Mouse (Mus musculus) forebrain, embryonic 13.5 days (tissue): ENCODE data around the gene Atp13a1. TPM values are rescaled to one million over a fixed set of nuclear protein-coding genes. Genes with fewer than 3 reads are reported as not detected.

Experiments used
- ATAC-seq: fragments of 200-750 bp; cut with Nextera tagmentation; 2 replicates; pipeline ENCODE4 v1.8.0; 2017
- H3K27ac ChIP-seq: fragments of 300-500 bp; sonication (generic); 2 replicates; pipeline ENCODE4 v1.5.1; 2015; ENCODE audit warnings: inconsistent platforms, mild to moderate bottlenecking, moderate library complexity
- H3K27me3 ChIP-seq: fragments of 300-500 bp; sonication (generic); 2 replicates; pipeline ENCODE4 v1.6.1; 2015; ENCODE audit warnings: mild to moderate bottlenecking, inconsistent platforms
- H3K36me3 ChIP-seq: fragments of 300-500 bp; sonication (generic); 2 replicates; pipeline ENCODE4 v1.6.1; 2015; ENCODE audit warnings: mild to moderate bottlenecking, inconsistent platforms; ENCODE audit not compliant: poor library complexity, severe bottlenecking
- H3K4me1 ChIP-seq: fragments of 300-500 bp; sonication (generic); 2 replicates; pipeline ENCODE4 v1.6.1; 2015; ENCODE audit warnings: inconsistent platforms
- H3K4me2 ChIP-seq: fragments of 300-500 bp; sonication (generic); 2 replicates; pipeline ENCODE4 v1.6.1; 2015; ENCODE audit warnings: inconsistent platforms, mild to moderate bottlenecking, moderate library complexity
- H3K4me3 ChIP-seq: fragments of 300-500 bp; sonication (generic); 2 replicates; pipeline ENCODE4 v1.5.1; 2015; ENCODE audit warnings: mild to moderate bottlenecking, inconsistent platforms
- H3K9ac ChIP-seq: fragments of 300-500 bp; sonication (generic); 2 replicates; pipeline ENCODE4 v1.6.1; 2015; ENCODE audit warnings: mild to moderate bottlenecking, inconsistent platforms
- H3K9me3 ChIP-seq: fragments of 300-500 bp; sonication (generic); replicated peaks from 2 replicates; pipeline ENCODE4 v1.6.1; 2016; ENCODE audit warnings: inconsistent platforms
- WGBS: fragments of 180-500 bp; shearing (Covaris S2); methylation state at CpG from one replicate; pipeline ENCODE4 v1.1.7; 2015; 5-methylcytosine and 5-hydroxymethylcytosine counted together
- polyA plus RNA-seq: library from polyadenylated mRNA; unstranded; fragments of >200 nt; fragmentation: Nextera tagmentation; extraction: Ambion mirVana; gene quantifications from 2 replicates; pipeline ENCODE4 v1.2.1, GENCODE M21; 2015

Gene Atp13a1
- 41.7 and 45.5 TPM in 2 replicates for polyA plus RNA-seq

DNA sequence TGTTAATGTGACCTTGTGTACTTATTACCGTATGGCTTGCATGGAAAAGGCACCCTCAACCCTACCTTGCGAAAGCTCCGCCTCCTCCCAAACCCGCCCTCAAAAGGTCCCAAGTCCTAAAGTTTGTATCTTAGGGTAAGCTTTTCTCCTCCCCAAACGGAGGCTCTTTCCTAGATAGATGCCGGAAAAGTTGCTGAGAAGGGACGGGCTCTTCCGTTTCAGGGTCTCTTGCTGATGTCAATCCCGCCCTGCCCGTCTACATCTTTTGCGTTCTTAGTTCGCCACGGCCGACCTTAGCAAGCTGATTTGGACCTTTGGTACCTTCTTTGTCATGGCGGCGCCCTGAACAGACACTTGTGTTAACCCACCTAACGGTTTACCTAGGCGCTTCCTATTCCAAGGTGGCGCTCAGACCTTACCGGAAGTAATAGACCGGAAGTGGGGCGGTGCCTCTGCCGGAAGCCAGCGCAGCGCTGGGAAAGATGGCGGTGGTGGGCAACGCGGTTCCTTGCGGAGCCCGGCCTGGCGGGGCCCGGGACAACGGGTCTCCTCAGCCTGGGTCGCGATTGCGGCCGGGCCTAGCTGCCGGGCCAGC, at the start of gene Atp13a1, which contains the start of gene Zfp866:
Gene Atp13a1 (plus strand): TSS at position 391 of the 595 bp plus-strand sequence.
Gene Zfp866 (minus strand): TSS at position 406 of the 595 bp plus-strand sequence.
- peak within 1 kb of the TSS; percentile 100 for H3K4me3 ChIP-seq
- peak; percentile 96 for ATAC-seq
- peak within 1 kb of the TSS; percentile 89 for H3K4me2 ChIP-seq
- H3K27ac ChIP-seq: peak within 1 kb of the TSS; percentile 69
- no peaks in the 10 kb centered on the region for H3K27me3 ChIP-seq
- peak within 1 kb of the TSS; percentile 98 for H3K9ac ChIP-seq
- under 1% methylated on average over 38 of the region's 38 CpGs for WGBS
- peaks cover 29% of the 10 kb centered on the region for H3K36me3 ChIP-seq
- H3K4me1 ChIP-seq: peaks cover 29% of the 10 kb centered on the region
- no peaks in the 10 kb centered on the region for H3K9me3 ChIP-seq

DNA sequence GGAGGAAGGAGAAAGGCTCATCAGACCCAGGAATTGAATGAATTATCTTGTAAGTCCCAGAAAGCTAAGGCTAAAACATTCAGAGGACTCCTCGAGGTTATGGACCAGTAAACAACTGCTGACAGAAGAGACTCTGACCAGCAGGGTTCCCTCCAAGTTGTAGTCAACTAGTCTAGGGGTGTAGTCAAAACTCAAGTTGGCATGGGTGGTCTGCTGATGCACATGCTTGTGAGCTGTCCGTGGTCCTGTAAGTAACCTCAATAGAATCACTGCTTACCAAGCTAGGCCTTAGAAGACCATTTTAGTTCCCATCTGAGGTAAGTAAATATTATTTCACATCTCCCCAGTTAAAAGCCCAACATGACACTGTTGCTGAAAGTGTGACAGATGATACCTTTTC, 49.7 kb upstream of the Atp13a1 start:
- Histone ChIP-seq H3K4me2 (no peak overlapping the region), H3K27me3 (no peaks in the 10 kb centered on the region), H3K9me3 (no peaks in the 10 kb centered on the region), H3K4me1 (no peaks in the 10 kb centered on the region), H3K4me3 (no peak overlapping the region), H3K27ac (no peak overlapping the region), H3K9ac (no peak overlapping the region), H3K36me3 (peaks cover 23% of the 10 kb centered on the region)
- ATAC-seq: no peak
- 80% methylated on average over 2 of the region's 2 CpGs for WGBS

DNA sequence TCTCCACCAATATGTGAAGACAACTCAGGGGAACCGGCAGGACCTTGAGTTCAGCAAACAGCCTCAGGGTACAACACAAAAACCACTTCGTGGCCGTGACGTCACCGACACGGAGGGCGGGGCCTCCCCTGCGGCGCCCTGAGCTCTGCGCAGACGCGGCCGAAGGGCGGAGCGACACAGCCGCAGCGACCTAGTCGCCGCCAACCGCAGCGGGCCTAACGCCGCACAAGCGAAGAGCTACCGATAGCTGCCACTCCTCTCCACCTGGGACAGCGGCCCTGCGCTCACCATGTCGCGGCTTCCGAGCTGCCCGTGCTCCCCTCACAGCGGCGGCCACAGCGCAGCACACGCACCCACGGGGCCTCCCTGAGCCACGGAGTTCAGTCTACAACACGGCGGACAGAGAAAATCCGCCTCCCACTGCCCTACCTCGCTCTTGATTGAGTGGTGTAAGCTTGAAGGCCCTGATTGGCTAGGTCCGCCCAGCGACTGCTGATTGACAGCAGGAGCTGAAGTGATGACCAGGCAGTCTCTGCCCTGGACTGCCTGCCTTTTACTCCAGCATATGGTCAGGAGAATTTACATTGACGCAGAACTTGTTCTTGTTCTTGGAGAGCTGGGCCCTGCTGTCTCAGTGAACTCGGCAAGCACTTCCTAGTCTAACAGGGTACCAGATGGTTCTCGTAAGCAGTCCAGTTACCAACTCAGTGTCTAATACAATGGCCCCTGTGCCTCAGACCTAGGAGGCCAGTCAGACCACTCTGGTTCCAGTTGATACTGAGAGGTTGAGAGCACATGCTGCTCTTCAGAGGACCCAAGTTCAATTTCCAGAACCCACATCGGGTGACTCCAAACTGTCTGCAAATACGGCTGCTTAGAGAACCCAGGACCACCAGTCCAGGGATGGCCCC, 41.2 kb upstream of the Atp13a1 start, which contains the start of gene Zfp963:
Gene Zfp963 (minus strand): TSS at position 427 of the 911 bp plus-strand sequence.
- no peaks in the 10 kb centered on the region for H3K27me3 ChIP-seq
- peak within 1 kb of the TSS; percentile 99 for H3K27ac ChIP-seq
- H3K4me1 ChIP-seq: peaks cover 15% of the 10 kb centered on the region
- no peaks in the 10 kb centered on the region for H3K9me3 ChIP-seq
- peak within 1 kb of the TSS; percentile 59 for H3K4me2 ChIP-seq
- H3K36me3 ChIP-seq: peaks cover 10% of the 10 kb centered on the region
- WGBS: 3% methylated on average over 48 of the region's 48 CpGs
- peak within 1 kb of the TSS; percentile 88 for H3K9ac ChIP-seq
- peak; percentile 99 for ATAC-seq
- H3K4me3 ChIP-seq: peak within 1 kb of the TSS; percentile 75

DNA sequence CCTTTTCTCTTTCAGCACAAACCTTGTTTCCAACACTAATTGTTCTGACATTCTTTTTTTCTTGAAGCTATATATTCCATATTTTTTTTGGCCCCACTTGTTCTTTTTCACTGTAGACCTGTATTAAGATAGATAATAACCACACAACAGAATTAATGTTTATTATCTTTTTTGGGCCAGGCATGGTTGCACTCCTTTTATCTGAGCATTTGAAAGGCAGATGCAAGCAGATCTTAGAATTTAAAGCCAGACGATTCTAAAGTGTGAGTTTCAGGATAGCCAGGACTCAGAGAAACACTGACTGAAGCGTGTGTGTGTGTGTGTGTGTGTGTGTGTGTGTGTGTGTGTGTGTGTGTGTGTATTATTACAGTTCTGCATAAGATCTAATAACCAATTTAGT, 38.5 kb upstream of the Atp13a1 start:
- Histone ChIP-seq H3K9me3 (no peaks in the 10 kb centered on the region), H3K27me3 (no peaks in the 10 kb centered on the region), H3K4me2 (no peak overlapping the region), H3K36me3 (peaks cover 21% of the 10 kb centered on the region), H3K27ac (no peak overlapping the region), H3K9ac (no peak overlapping the region), H3K4me3 (no peak overlapping the region), H3K4me1 (peaks cover 15% of the 10 kb centered on the region)
- no peak for ATAC-seq
- 95% methylated on average over 2 of the region's 2 CpGs for WGBS

DNA sequence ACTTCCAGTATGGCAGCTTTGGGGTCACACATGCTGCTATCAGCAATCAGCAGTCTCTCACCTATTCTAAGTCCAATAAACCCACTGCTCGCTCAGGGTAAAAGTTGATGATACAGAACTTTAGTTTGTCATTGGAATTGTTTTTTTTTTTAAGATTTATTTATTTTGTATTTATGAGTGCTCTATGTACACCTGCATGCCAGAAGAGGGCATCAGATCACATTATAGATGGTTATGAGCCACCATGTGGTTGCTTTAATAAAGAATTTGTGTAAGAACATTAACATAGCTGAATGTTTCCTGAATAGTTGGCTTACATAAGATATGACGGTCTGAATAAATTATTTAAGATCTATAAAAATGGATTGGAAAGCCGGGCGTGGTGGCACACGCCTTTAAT, 32.6 kb upstream of the Atp13a1 start:
- Histone ChIP-seq H3K9me3 (no peaks in the 10 kb centered on the region), H3K4me1 (no peaks in the 10 kb centered on the region), H3K27me3 (no peaks in the 10 kb centered on the region), H3K4me3 (no peak overlapping the region), H3K9ac (no peak overlapping the region), H3K27ac (no peak overlapping the region), H3K4me2 (no peak overlapping the region), H3K36me3 (peaks cover 54% of the 10 kb centered on the region)
- ATAC-seq: no peak
- 98% methylated on average over 5 of the region's 5 CpGs for WGBS

DNA sequence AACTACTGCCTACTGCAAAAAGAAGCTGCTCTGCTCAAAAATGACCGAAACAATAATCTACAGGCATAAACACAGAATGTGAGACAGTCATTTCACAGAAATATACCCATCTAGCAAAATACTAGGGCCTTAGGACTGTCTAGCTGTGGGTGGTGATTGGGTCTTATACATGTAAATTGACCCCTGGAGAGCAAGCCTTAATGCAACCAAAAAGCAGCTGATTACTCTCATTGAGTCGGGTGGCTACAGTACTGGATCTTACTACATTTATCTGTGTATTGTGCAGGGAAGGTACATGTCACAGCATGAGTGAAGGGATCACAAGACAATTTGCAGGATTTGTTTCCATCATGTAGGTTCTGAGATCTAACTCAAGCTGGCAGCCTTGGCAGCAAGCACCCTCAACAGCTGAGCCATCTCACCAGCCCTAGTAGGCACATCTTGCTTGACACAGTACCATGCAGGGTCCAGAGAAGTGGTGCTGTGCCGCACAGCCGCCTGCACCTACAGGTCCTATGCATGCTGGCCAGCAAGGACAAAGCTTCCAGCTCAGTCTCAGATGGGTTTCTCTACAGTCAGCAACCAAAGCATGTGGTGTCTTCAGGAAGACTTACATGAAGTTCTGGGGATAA, 29.0 kb upstream of the Atp13a1 start:
- WGBS: 91% methylated on average over 4 of the region's 4 CpGs

DNA sequence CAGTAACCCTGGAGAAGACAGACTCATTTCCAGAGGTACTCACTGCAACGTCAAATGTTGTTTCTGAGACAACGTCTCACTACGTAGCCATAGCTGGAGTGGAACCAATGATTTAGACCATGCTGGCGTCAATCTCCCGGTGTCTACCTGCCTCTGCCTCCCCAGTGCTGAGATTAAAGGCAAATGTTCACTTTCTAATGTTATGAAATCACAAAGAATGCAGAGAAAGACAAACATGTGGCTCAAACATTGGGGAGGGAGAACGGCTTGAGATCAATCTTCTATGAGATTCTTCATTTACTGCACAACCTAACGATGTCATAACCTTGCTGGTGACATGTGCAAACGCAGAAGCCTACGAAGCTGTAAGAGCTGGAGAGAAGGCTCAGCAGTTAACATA, 19.7 kb upstream of the Atp13a1 start:
- no peak overlapping the region for H3K27ac ChIP-seq
- peaks cover 4% of the 10 kb centered on the region for H3K9me3 ChIP-seq
- H3K36me3 ChIP-seq: peaks cover 40% of the 10 kb centered on the region
- no peak overlapping the region for H3K9ac ChIP-seq
- no peak overlapping the region for H3K4me3 ChIP-seq
- no peaks in the 10 kb centered on the region for H3K27me3 ChIP-seq
- ATAC-seq: no peak
- 89% methylated on average over 9 of the region's 9 CpGs for WGBS
- H3K4me2 ChIP-seq: no peak overlapping the region
- H3K4me1 ChIP-seq: peaks cover 28% of the 10 kb centered on the region

More for the DNA sequence above, 29.0 kb upstream of the Atp13a1 start:
- Histone ChIP-seq H3K4me1 (no peaks in the 10 kb centered on the region), H3K4me2 (no peak overlapping the region), H3K36me3 (peaks cover 71% of the 10 kb centered on the region), H3K4me3 (no peak overlapping the region), H3K9ac (no peak overlapping the region), H3K27me3 (no peaks in the 10 kb centered on the region), H3K9me3 (peaks cover 8% of the 10 kb centered on the region), H3K27ac (no peak overlapping the region)
- no peak for ATAC-seq

DNA sequence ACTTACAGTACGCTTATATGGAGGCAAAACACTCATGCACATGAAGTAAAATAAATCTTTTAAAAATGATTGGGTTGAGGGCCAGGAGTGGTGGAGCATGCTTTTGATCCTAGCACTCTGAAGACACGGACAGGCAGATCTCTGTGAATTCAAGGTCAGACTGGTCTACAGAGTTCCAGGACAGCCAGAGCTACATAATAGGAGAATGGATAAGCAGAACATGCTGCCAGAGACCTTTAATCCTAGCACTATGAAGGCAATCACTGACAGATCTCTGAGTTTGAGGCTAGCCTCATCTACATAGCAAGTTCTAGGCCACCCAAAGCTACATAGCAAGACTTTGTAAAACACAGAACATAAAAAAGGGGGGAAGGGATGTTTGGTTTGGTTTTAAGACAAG, 18.9 kb upstream of the Atp13a1 start:
- no peak overlapping the region for H3K4me2 ChIP-seq
- WGBS: 93% methylated on average over 2 of the region's 2 CpGs
- peaks cover 31% of the 10 kb centered on the region for H3K36me3 ChIP-seq
- no peaks in the 10 kb centered on the region for H3K27me3 ChIP-seq
- H3K27ac ChIP-seq: no peak overlapping the region
- 0 out of 2 replicates have a peak, but pooled peaks cover 2% of the 10 kb centered on the region for H3K9me3 ChIP-seq
- ATAC-seq: no peak
- peak overlapping the region; percentile 0; the same call in 1 of the 2 replicates for H3K4me3 ChIP-seq
- no peak overlapping the region; the same call in 1 of the 2 replicates for H3K9ac ChIP-seq
- peaks cover 28% of the 10 kb centered on the region for H3K4me1 ChIP-seq

DNA sequence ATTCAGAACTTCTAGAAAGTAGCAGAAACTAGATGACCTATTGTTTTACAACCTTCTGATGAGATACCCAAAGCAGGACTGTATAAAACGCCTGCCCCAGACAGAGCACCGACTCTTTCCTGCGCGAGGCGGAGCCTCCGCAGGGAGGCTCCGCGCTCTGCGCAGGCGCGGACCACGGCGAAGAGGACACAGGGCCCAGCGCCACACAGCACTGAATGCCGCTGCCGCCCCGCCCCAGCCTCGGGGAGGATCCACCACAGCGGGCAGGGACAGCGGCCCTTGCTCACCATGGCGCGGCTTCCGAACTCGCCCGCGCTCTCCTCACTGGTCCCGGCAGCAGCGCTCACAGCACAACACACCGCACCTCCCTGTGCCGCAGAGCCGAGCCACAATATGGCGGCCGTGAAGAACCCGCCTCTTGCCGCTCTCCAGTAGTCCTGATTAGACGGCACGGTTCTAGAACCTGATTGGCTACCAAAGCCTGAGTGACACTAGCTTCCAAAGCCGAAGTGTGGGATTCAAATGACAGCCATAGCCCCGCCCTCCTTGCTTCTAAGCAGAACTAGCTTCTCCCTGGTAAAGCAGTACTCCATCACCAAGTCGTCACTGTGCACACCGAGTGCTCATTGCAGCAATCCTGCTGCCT, 16.3 kb upstream of the Atp13a1 start, which contains the start of gene Gm20422:
Gene Gm20422 (minus strand): TSS at position 384 of the 646 bp plus-strand sequence.
- Histone ChIP-seq H3K4me3 (peak within 1 kb of the TSS; percentile 71), H3K36me3 (peaks cover 6% of the 10 kb centered on the region; the same call in 1 of the 2 replicates), H3K9ac (peak within 1 kb of the TSS; percentile 91), H3K9me3 (no peaks in the 10 kb centered on the region), H3K27me3 (no peaks in the 10 kb centered on the region), H3K4me2 (peak within 1 kb of the TSS; percentile 70), H3K27ac (peak within 1 kb of the TSS; percentile 99), H3K4me1 (peaks cover 28% of the 10 kb centered on the region)
- WGBS: 0% methylated on average over 40 of the region's 41 CpGs
- peak; percentile 99 for ATAC-seq

DNA sequence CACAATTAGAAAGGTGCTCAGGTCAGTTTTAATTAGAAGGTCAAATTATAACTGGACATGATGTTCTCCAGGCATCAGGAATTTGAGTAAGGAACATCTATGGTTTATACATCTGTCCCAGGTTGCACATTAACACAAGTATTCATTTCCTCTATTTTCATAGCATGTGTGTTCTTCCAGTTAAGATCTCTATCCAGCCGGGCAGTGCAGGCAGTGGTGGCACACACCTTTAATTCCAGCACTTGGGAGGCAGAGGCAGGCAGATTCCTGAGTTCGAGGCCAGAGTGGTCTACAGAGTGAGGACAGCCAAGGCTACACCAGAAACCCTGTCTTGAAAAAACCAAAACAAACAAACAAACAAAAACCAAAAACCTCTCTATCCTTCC, 15.8 kb upstream of the Atp13a1 start:
- ATAC-seq: peak; percentile 32; the same call in 1 of the 2 replicates
- Histone ChIP-seq H3K4me2 (peak overlapping the region; percentile 70), H3K27me3 (no peaks in the 10 kb centered on the region), H3K9ac (no peak overlapping the region), H3K4me3 (peak overlapping the region; percentile 71), H3K9me3 (no peaks in the 10 kb centered on the region), H3K27ac (peak overlapping the region; percentile 99), H3K4me1 (peaks cover 28% of the 10 kb centered on the region), H3K36me3 (peaks cover under 1% of the 10 kb centered on the region; the same call in 1 of the 2 replicates)
- WGBS: 56% methylated on average over 2 of the region's 2 CpGs

DNA sequence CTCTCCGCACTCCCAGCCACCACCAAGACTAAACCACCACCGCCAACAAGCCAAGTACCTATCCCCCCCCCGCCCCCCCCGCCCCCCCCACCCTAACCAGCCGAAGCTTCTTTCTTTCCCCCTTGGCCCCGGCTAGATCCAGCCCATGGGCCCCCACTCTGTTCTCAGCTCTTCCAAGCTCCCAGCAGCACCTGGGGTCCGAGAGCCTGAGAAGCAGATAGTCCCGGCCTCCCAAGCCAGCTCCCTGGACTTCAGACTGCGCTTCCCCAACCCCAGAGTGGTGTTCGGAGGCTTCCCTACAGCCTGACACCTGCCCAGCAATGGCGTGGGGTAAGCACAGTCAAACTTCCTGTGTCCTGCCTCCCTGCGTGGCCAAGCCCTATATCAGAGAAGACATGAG, 13.9 kb upstream of the Atp13a1 start:
- Histone ChIP-seq H3K36me3 (no peaks in the 10 kb centered on the region), H3K4me1 (peaks cover 20% of the 10 kb centered on the region), H3K4me2 (no peak overlapping the region), H3K27me3 (no peaks in the 10 kb centered on the region), H3K9me3 (no peaks in the 10 kb centered on the region), H3K9ac (no peak overlapping the region), H3K4me3 (no peak overlapping the region), H3K27ac (no peak overlapping the region)
- 67% methylated on average over 12 of the region's 12 CpGs for WGBS
- no peak for ATAC-seq
